Mouse (Mus musculus): ENCODE measurements around the gene Olfr530.

Olfr530 gene

GRCm38 (mm10) chr7:140376231-140376630 lies at the start of gene Olfr530:
Olfr530 (minus strand) TSS chr7:140376331.
- CTCF ChIA-PET = no interaction called here

GRCm38 (mm10) chr7:140421539-140421938 lies 45.4 kb upstream of the Olfr530 start, which contains the start of gene Olfr532:
Olfr532 (minus strand) TSS chr7:140421639.
- CTCF ChIA-PET = no interaction called here

GRCm38 (mm10) chr7:140402818-140403217 lies 26.7 kb upstream of the Olfr530 start, which contains the start of gene Olfr531:
Olfr531 (minus strand) TSS chr7:140402918.
- CTCF ChIA-PET = no interaction called here

GRCm38 (mm10) chr7:140376911-140377310 lies 780 bp upstream of the Olfr530 start:
- CTCF ChIA-PET = no interaction called here

GRCm38 (mm10) chr7:140374300-140374699 lies 1.8 kb downstream of the Olfr530 start:
- CTCF ChIA-PET = interaction anchor here (0.5 kb wide), 1 partner anchor 1462 kb away, joined by 3 read pairs; no protein-coding TSS in a partner anchor

GRCm38 (mm10) chr7:140361571-140361970 lies 14.6 kb downstream of the Olfr530 start, which contains the start of gene Olfr60:
Olfr60 (minus strand) TSS chr7:140361671.
- CTCF ChIA-PET = no interaction called here

GRCm38 (mm10) chr7:140333717-140334116 lies 42.4 kb downstream of the Olfr530 start, which contains the start of gene Olfr527:
Olfr527 (plus strand) TSS chr7:140334017.
- CTCF ChIA-PET = no interaction called here

GRCm38 (mm10) chr7:140329766-140330304 lies 46.3 kb downstream of the Olfr530 start:
- CTCF ChIA-PET = no interaction called here
